Mouse (Mus musculus) thymus, adult 2 months (tissue): ENCODE results near the gene Fscn3. TPM values are rescaled to one million over a fixed set of nuclear protein-coding genes. Genes with fewer than 3 reads are reported as not detected.

Source experiments
- DNase-seq: peaks from one replicate; pipeline ENCODE4 v3.0.0; 2021
- H3K27ac ChIP-seq: fragments of 200-500 bp; 2 replicates; pipeline ENCODE4 v1.5.1; 2012; ENCODE audit warnings: low read length, control low read depth; ENCODE audit not compliant: control insufficient read depth, insufficient read depth
- H3K27me3 ChIP-seq: fragments of 200-500 bp; 2 replicates; pipeline ENCODE4 v1.6.1; 2012; ENCODE audit warnings: mild to moderate bottlenecking, low read length, moderate library complexity, mixed read lengths; ENCODE audit not compliant: control insufficient read depth, insufficient read depth
- H3K36me3 ChIP-seq: fragments of 200-500 bp; 2 replicates; pipeline ENCODE4 v1.6.1; 2012; ENCODE audit warnings: mild to moderate bottlenecking, low read length, moderate library complexity; ENCODE audit not compliant: control insufficient read depth, insufficient read depth
- H3K4me1 ChIP-seq: fragments of 200-500 bp; replicated peaks from 2 replicates; pipeline ENCODE4 v1.6.1; 2012; ENCODE audit warnings: low read length; ENCODE audit not compliant: control insufficient read depth, insufficient read depth
- H3K4me3 ChIP-seq: fragments of 200-500 bp; 2 replicates; pipeline ENCODE4 v1.5.1; 2012; ENCODE audit warnings: mild to moderate bottlenecking, low read length, control low read depth, moderate library complexity; ENCODE audit not compliant: control insufficient read depth, insufficient read depth
- CTCF ChIP-seq: fragments of 200-500 bp; IDR thresholded peaks from 2 replicates; pipeline ENCODE4 v1.5.1; 2012; ENCODE audit warnings: mild to moderate bottlenecking, control low read depth, low read length, moderate library complexity, borderline replicate concordance; ENCODE audit not compliant: control insufficient read depth, poor library complexity, insufficient read depth; ENCODE audit errors: extremely low read depth
- POLR2A ChIP-seq: fragments of 200-500 bp; IDR thresholded peaks from 2 replicates; pipeline ENCODE4 v1.6.1; 2012; ENCODE audit warnings: mild to moderate bottlenecking, low read length, control low read depth, moderate library complexity; ENCODE audit not compliant: control insufficient read depth, poor library complexity, insufficient read depth; ENCODE audit errors: extremely low read depth
- WGBS: fragments of 180-500 bp; shearing (Covaris S2); methylation state at CpG from one replicate; pipeline ENCODE4 v1.1.7; 2018; 5-methylcytosine and 5-hydroxymethylcytosine counted together
- polyA plus RNA-seq: library from polyadenylated mRNA; depleted of rRNA; stranded (reverse); fragments of >200 nt; gene quantifications from 2 replicates; pipeline ENCODE4 v1.2.3, GENCODE M21; 2012

Fscn3 gene
- polyA plus RNA-seq, 1 experiment, result 0.19 TPM

- Histone ChIP-seq H3K27ac (no peak overlapping the region), H3K27me3 (no peaks in the 10 kb centered on the region), H3K4me1 (peaks cover 21% of the 10 kb centered on the region), H3K36me3 (peaks cover 26% of the 10 kb centered on the region), H3K4me3 (no peak overlapping the region)
- TF ChIP-seq CTCF, result no peak
- no peak for TF ChIP-seq POLR2A
- WGBS, result 93% methylated on average over 2 of the region's 2 CpGs
- no peak for DNase-seq
These were observed 7.9 kb upstream of the Fscn3 start for GRCm38 (mm10) chr6:28419673-28420072.

- DNase-seq, result no peak
- WGBS, result 88% methylated on average over 17 of the region's 17 CpGs
- Histone ChIP-seq H3K4me1 (peaks cover 22% of the 10 kb centered on the region), H3K27me3 (no peaks in the 10 kb centered on the region), H3K27ac (no peak overlapping the region), H3K4me3 (no peak overlapping the region), H3K36me3 (peaks cover 26% of the 10 kb centered on the region)
- TF ChIP-seq POLR2A (no peak), CTCF (no peak)
These were observed 7.2 kb upstream of the Fscn3 start for GRCm38 (mm10) chr6:28420361-28420760.

DNA sequence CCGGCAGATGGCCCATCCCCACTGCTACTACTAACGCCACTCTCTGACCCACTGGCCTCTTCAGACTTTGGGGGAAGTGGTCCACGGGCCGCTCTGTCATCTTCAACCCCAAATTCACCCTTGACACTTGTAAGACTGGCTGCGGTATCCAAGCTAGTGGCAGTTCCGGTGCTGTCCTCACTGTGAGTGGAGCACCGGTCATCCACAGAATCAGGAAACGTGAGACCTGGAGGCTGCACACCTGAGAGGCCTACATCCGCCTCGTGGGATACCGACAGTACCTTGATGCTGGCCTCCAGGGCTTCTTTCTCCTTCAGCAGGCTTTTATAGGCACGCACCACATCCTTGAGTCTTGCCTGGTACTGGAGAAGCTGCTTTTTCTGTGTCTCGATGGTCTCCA lies 6.7 kb upstream of the Fscn3 start:
- Histone ChIP-seq H3K4me1 (peaks cover 22% of the 10 kb centered on the region), H3K36me3 (peaks cover 25% of the 10 kb centered on the region), H3K27me3 (no peaks in the 10 kb centered on the region), H3K4me3 (peak overlapping the region; percentile 96), H3K27ac (no peak overlapping the region)
- no peak for DNase-seq
- 56% methylated on average over 13 of the region's 13 CpGs for WGBS
- TF ChIP-seq POLR2A, result no peak
- TF ChIP-seq CTCF, result no peak

DNA sequence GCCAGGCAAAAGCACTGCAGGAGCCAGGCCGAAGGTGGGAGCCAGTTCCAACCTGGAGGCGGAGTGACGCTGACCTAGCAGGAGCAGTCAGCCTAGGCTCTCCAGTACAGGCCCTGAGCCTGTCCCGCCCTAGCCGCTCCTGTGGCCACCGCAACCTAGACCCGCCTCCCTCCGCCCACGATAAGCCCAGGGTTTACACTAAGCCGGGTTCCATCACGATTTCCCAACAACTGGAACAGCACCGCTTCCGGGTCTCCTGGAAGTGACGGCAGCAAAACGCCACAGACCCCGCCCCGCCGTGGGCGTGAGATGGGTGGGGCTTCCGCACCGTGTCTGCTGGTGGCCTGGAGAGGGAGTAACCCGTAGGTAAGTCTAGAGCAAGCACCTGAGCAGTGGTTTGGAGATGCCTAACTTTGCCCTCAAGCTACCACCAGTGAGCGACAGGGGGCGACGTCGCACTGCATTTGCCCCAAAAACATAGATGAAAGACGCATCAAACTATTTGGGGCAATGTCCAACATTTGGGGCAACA lies 6.1 kb upstream of the Fscn3 start:
- WGBS, result 2% methylated on average over 27 of the region's 27 CpGs
- no peaks in the 10 kb centered on the region for H3K27me3 ChIP-seq
- no peak overlapping the region for H3K27ac ChIP-seq
- H3K4me3 ChIP-seq, result peak overlapping the region; percentile 96
- peaks cover 25% of the 10 kb centered on the region for H3K36me3 ChIP-seq
- TF ChIP-seq CTCF, result peak; percentile 80
- TF ChIP-seq POLR2A, result peak; percentile 50; the same call in 1 of the 2 replicates
- H3K4me1 ChIP-seq, result peaks cover 28% of the 10 kb centered on the region
- DNase-seq, result peak; percentile 96

DNA sequence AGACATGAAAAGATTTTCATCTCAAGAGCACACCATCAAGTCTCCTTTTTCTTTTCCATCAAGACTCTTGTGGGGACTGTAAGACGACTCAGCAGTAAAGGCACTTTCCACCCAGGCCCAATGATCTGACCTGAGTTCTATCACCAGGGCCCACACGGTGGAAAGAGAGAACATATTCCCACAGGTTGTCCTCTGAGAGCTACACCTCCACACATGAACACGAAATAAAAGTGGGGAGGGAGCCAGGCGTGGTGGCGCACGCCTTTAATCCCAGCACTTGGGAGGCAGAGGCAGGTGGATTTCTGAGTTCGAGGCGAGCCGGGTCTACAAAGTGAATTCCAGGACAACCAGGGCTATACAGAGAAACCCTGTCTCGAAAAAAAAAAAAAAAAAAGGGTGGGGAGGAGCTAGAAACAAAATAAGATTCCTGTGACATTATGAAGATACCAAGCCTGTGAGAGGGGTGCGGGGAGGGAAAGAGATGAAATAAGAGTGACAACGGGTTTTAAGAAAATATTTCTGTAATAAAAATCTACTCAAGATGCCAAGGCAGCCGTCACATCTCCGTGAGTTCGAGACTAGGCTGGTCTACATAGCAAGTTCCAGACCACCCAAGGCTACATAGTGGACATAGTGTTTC lies 4.8 kb upstream of the Fscn3 start:
- Histone ChIP-seq H3K27ac (peak overlapping the region; percentile 55; the same call in 1 of the 2 replicates), H3K4me3 (no peak overlapping the region), H3K27me3 (no peaks in the 10 kb centered on the region), H3K36me3 (peaks cover 17% of the 10 kb centered on the region), H3K4me1 (peaks cover 34% of the 10 kb centered on the region)
- no peak for DNase-seq
- WGBS, result 76% methylated on average over 15 of the region's 15 CpGs
- TF ChIP-seq CTCF, result no peak
- TF ChIP-seq POLR2A, result no peak

GRCm38 (mm10) chr6:28423313-28423712 lies 4.3 kb upstream of the Fscn3 start, which contains the start of gene Arf5:
Gene Arf5, plus strand, starts transcription at chr6:28423560.
- Histone ChIP-seq H3K4me1 (peaks cover 34% of the 10 kb centered on the region), H3K4me3 (peak within 1 kb of the TSS; percentile 74), H3K27ac (peak within 1 kb of the TSS; percentile 55; the same call in 1 of the 2 replicates), H3K27me3 (no peaks in the 10 kb centered on the region), H3K36me3 (peaks cover 12% of the 10 kb centered on the region)
- WGBS, result 2% methylated on average over 41 of the region's 42 CpGs
- DNase-seq, result peak; percentile 96
- TF ChIP-seq POLR2A (peak; percentile 48; the same call in 1 of the 2 replicates), CTCF (no peak)
